Mouse (Mus musculus): ENCODE data around the gene Actrt3. TPM values are rescaled to one million over a fixed set of nuclear protein-coding genes. Genes with fewer than 3 reads are reported as not detected.

Actrt3 gene
- polyA plus RNA-seq, 1 experiment = not detected

DNA sequence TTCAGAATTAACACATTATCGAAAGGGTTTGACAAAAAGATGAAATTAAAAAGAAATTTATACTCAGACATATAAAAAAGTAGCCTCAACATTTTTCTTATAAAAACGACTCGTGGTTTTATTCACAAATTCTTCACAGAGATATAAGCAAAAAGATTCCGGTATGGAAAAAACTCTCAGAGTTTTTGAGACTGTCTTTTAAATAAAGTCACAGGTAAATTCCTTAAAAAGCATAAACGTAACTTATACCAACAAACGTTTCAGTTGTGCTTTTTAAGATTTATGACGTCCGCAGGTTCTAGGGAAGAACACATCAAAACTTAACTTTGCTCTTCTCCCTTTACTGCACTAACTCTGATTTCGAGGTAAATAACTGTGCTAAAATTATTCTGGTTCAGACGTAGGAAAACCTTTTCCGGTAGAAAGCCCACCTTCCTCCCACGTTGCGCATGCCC, 1.9 kb upstream of the Actrt3 start:
- TF ChIP-seq TCF3 (IDR thresholded peaks at IDR 0.05; ENCODE audit: insufficient read length, low read depth) = no peak
- TF ChIP-seq MYOG (IDR thresholded peaks at IDR 0.05; ENCODE audit: control insufficient read depth in 1 of 3, insufficient read depth in 1 of 3, insufficient read length in 2 of 3, low read depth in 2 of 3) = no peak
- TF ChIP-seq TCF12 (IDR thresholded peaks at IDR 0.05; ENCODE audit: insufficient read depth, poor library complexity, severe bottlenecking) = no peak
- TF ChIP-seq POLR2AphosphoS2 (IDR thresholded peaks at IDR 0.05; ENCODE audit: insufficient read length, low read depth) = no peak
- TF ChIP-seq MAX (IDR thresholded peaks at IDR 0.05; ENCODE audit: low read depth) = no peak
- no peak for TF ChIP-seq POLR2A (IDR thresholded peaks at IDR 0.05; ENCODE audit: insufficient read length, low read depth)
- TF ChIP-seq MYOD1 (IDR thresholded peaks at IDR 0.05; ENCODE audit: control insufficient read depth in 1 of 3, insufficient read length in 2 of 3, low read depth in 2 of 3) = no peak
- no peak for TF ChIP-seq CEBPB (IDR thresholded peaks at IDR 0.05; ENCODE audit: insufficient read depth, poor library complexity, severe bottlenecking)
- TF ChIP-seq SRF (IDR thresholded peaks at IDR 0.05; ENCODE audit: control insufficient read depth, insufficient read length, low read depth) = no peak
- peak overlapping the region; percentile 79 for H3K4me2 ChIP-seq (ENCODE audit: low read depth)

GRCm38 (mm10) chr3:30601175-30601574, 1.4 kb upstream of the Actrt3 start:
- peak; percentile 12 for TF ChIP-seq E2F4 (IDR thresholded peaks at IDR 0.05; ENCODE audit: insufficient read depth)
- peak in 1 of 3 experiments; percentile 17 for TF ChIP-seq MYOD1 (IDR thresholded peaks at IDR 0.05; ENCODE audit: control insufficient read depth in 1 of 3, insufficient read length in 2 of 3, low read depth in 2 of 3)
- no peak for TF ChIP-seq TCF12 (IDR thresholded peaks at IDR 0.05; ENCODE audit: insufficient read depth, poor library complexity, severe bottlenecking)
- Histone ChIP-seq H3ac (ENCODE audit: control insufficient read depth, insufficient read length) (no peak overlapping the region), H3K79me2 (ENCODE audit: control insufficient read depth, insufficient read depth) (peaks cover 11% of the 10 kb centered on the region), H3K4me3 (peak overlapping the region; percentile 71), H3K4me2 (ENCODE audit: low read depth) (peak overlapping the region; percentile 79), H3K27me3 (ENCODE audit: control insufficient read depth, insufficient read depth, insufficient read length) (no peaks in the 10 kb centered on the region), H3K36me3 (ENCODE audit: control insufficient read depth, insufficient read depth) (peaks cover 10% of the 10 kb centered on the region)

More for the DNA sequence above, 1.9 kb upstream of the Actrt3 start:
- Histone ChIP-seq H3K4me3 (peak overlapping the region; percentile 71), H3K79me2 (ENCODE audit: control insufficient read depth, insufficient read depth) (peaks cover 11% of the 10 kb centered on the region), H3ac (ENCODE audit: control insufficient read depth, insufficient read length) (peak overlapping the region; percentile 42), H3K27me3 (ENCODE audit: control insufficient read depth, insufficient read depth, insufficient read length) (no peaks in the 10 kb centered on the region), H3K36me3 (ENCODE audit: control insufficient read depth, insufficient read depth) (peaks cover 14% of the 10 kb centered on the region)

- Histone ChIP-seq H3K36me3 (ENCODE audit: control insufficient read depth, insufficient read depth) (peaks cover 5% of the 10 kb centered on the region), H3ac (ENCODE audit: control insufficient read depth, insufficient read length) (no peak overlapping the region)
- no peak for TF ChIP-seq TCF12 (IDR thresholded peaks at IDR 0.05; ENCODE audit: insufficient read depth, poor library complexity, severe bottlenecking)
- no peak for TF ChIP-seq MAX (IDR thresholded peaks at IDR 0.05; ENCODE audit: low read depth)
- no peak for TF ChIP-seq MYOG (IDR thresholded peaks at IDR 0.05; ENCODE audit: control insufficient read depth in 1 of 3, insufficient read depth in 1 of 3, insufficient read length in 2 of 3, low read depth in 2 of 3)
- TF ChIP-seq E2F4 (IDR thresholded peaks at IDR 0.05; ENCODE audit: insufficient read depth) = no peak
Measured at GRCm38 (mm10) chr3:30600717-30601116, 978 bp upstream of the Actrt3 start.

DNA sequence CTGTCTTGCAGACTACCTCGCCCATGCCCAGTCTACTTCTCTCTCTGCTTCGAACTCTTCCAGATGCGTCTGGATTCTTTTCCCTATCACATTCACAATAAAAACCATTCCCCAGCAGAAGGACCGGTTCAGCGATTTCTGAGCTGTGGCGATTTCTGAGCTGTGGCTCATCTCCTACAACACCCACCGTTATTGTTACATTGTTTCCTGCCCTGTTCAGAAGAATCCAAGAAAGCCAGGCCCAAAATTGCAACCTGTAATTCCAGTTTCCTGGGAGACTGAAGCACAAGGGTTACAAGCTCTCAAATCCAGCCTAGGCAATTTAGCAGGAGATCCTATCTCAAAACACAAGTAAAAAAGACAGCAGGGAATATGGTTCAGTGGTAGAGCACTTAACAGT, 2.5 kb downstream of the Actrt3 start:
- H3K4me3 ChIP-seq = no peak overlapping the region
- H3K36me3 ChIP-seq (ENCODE audit: control insufficient read depth, insufficient read depth) = no peaks in the 10 kb centered on the region
- TF ChIP-seq MYOD1 (IDR thresholded peaks at IDR 0.05; ENCODE audit: control insufficient read depth in 1 of 3, insufficient read length in 2 of 3, low read depth in 2 of 3) = no peak
- TF ChIP-seq SRF (IDR thresholded peaks at IDR 0.05; ENCODE audit: control insufficient read depth, insufficient read length, low read depth) = no peak
- no peak for TF ChIP-seq POLR2AphosphoS2 (IDR thresholded peaks at IDR 0.05; ENCODE audit: insufficient read length, low read depth)
- no peak for TF ChIP-seq MAX (IDR thresholded peaks at IDR 0.05; ENCODE audit: low read depth)
- TF ChIP-seq CEBPB (IDR thresholded peaks at IDR 0.05; ENCODE audit: insufficient read depth, poor library complexity, severe bottlenecking) = no peak
- no peak for TF ChIP-seq MYOG (IDR thresholded peaks at IDR 0.05; ENCODE audit: control insufficient read depth in 1 of 3, insufficient read depth in 1 of 3, insufficient read length in 2 of 3, low read depth in 2 of 3)
- no peak for TF ChIP-seq TCF3 (IDR thresholded peaks at IDR 0.05; ENCODE audit: insufficient read length, low read depth)
- TF ChIP-seq USF1 (IDR thresholded peaks at IDR 0.05; ENCODE audit: low read depth) = no peak
- no peak for TF ChIP-seq E2F4 (IDR thresholded peaks at IDR 0.05; ENCODE audit: insufficient read depth)
- TF ChIP-seq REST (IDR thresholded peaks at IDR 0.05; ENCODE audit: insufficient read depth, insufficient read length) = no peak
- no peak for TF ChIP-seq POLR2A (IDR thresholded peaks at IDR 0.05; ENCODE audit: insufficient read length, low read depth)
- TF ChIP-seq TCF12 (IDR thresholded peaks at IDR 0.05; ENCODE audit: insufficient read depth, poor library complexity, severe bottlenecking) = no peak
- H3ac ChIP-seq (ENCODE audit: control insufficient read depth, insufficient read length) = no peak overlapping the region
- no peaks in the 10 kb centered on the region for H3K27me3 ChIP-seq (ENCODE audit: control insufficient read depth, insufficient read depth, insufficient read length)
- H3K4me2 ChIP-seq (ENCODE audit: low read depth) = no peak overlapping the region
- H3K79me2 ChIP-seq (ENCODE audit: control insufficient read depth, insufficient read depth) = no peaks in the 10 kb centered on the region

More at GRCm38 (mm10) chr3:30600717-30601116, 978 bp upstream of the Actrt3 start:
- peak overlapping the region; percentile 79 for H3K4me2 ChIP-seq (ENCODE audit: low read depth)
- no peaks in the 10 kb centered on the region for H3K27me3 ChIP-seq (ENCODE audit: control insufficient read depth, insufficient read depth, insufficient read length)
- H3K4me3 ChIP-seq = peak overlapping the region; percentile 71
- peaks cover 11% of the 10 kb centered on the region for H3K79me2 ChIP-seq (ENCODE audit: control insufficient read depth, insufficient read depth)

GRCm38 (mm10) chr3:30595111-30595832, 4.5 kb downstream of the Actrt3 start:
- no peaks in the 10 kb centered on the region for H3K79me2 ChIP-seq (ENCODE audit: control insufficient read depth, insufficient read depth)
- H3K36me3 ChIP-seq (ENCODE audit: control insufficient read depth, insufficient read depth) = no peaks in the 10 kb centered on the region
- H3K27me3 ChIP-seq (ENCODE audit: control insufficient read depth, insufficient read depth, insufficient read length) = no peaks in the 10 kb centered on the region
- TF ChIP-seq POLR2AphosphoS2 (IDR thresholded peaks at IDR 0.05; ENCODE audit: insufficient read length, low read depth) = no peak
- no peak for TF ChIP-seq E2F4 (IDR thresholded peaks at IDR 0.05; ENCODE audit: insufficient read depth)
- peak; percentile 37 for TF ChIP-seq POLR2A (IDR thresholded peaks at IDR 0.05; ENCODE audit: insufficient read length, low read depth)
- TF ChIP-seq MYOG (IDR thresholded peaks at IDR 0.05; ENCODE audit: control insufficient read depth in 1 of 3, insufficient read depth in 1 of 3, insufficient read length in 2 of 3, low read depth in 2 of 3) = no peak
- H3K4me2 ChIP-seq (ENCODE audit: low read depth) = peak overlapping the region; percentile 75
- H3K4me3 ChIP-seq = peak overlapping the region; percentile 31
- H3ac ChIP-seq (ENCODE audit: control insufficient read depth, insufficient read length) = peak overlapping the region; percentile 32
